Mouse (Mus musculus) C2C12 (cell line): ENCODE measurements at regions not wholly inside any gene's neighbourhood (a gene's known extent, or its start where the extent isn't known, plus 50 kb on each side); places are given as distances from the start of the nearest gene placed in this dataset.

Source experiments
- H3K27me3 ChIP-seq: one replicate; pipeline ENCODE4 v1.6.1; 2011; ENCODE audit not compliant: control insufficient read depth, insufficient read depth, insufficient read length
- H3K36me3 ChIP-seq: one replicate; pipeline ENCODE4 v1.6.1; 2011; ENCODE audit not compliant: control insufficient read depth, insufficient read depth
- H3K4me3 ChIP-seq: one replicate; pipeline ENCODE4 v1.5.1; 2011; ENCODE audit warnings: mild to moderate bottlenecking, control low read depth; ENCODE audit not compliant: poor library complexity, insufficient read depth, severe bottlenecking
- H3K79me2 ChIP-seq: one replicate; pipeline ENCODE4 v1.6.1; 2011; ENCODE audit not compliant: control insufficient read depth, insufficient read depth
- H3K79me3 ChIP-seq: one replicate; pipeline ENCODE4 v1.6.1; 2011; ENCODE audit warnings: low read depth, control low read depth
- H3ac ChIP-seq: one replicate; pipeline ENCODE3; 2011; ENCODE audit warnings: low read depth; ENCODE audit not compliant: control insufficient read depth, insufficient read length
- CEBPB ChIP-seq: IDR thresholded peaks from one replicate; pipeline ENCODE4 v1.6.1; 2011; ENCODE audit warnings: low read depth, mild to moderate bottlenecking, control low read depth, moderate library complexity
- CTCF ChIP-seq: IDR thresholded peaks from one replicate; pipeline ENCODE4 v1.5.1; 2011; ENCODE audit not compliant: control insufficient read depth, insufficient read depth, insufficient read length
- FOSL1 ChIP-seq: IDR thresholded peaks from one replicate; pipeline ENCODE4 v1.8.0; 2011; ENCODE audit warnings: mild to moderate bottlenecking, low read length; ENCODE audit not compliant: poor library complexity, insufficient read depth, severe bottlenecking
- MAX ChIP-seq: IDR thresholded peaks from one replicate; pipeline ENCODE4 v1.6.1; 2011; ENCODE audit warnings: mild to moderate bottlenecking, control low read depth
- MYOD1 ChIP-seq: IDR thresholded peaks from one replicate; pipeline ENCODE4 v1.6.1; 2011; ENCODE audit warnings: low read depth; ENCODE audit not compliant: control insufficient read depth, insufficient read length
- MYOG ChIP-seq: IDR thresholded peaks from one replicate; pipeline ENCODE4 v1.6.1; 2011; ENCODE audit not compliant: control insufficient read depth, insufficient read length; ENCODE audit errors: extremely low read depth
- USF1 ChIP-seq: IDR thresholded peaks from one replicate; pipeline ENCODE4 v1.6.1; 2011; ENCODE audit warnings: low read depth, mild to moderate bottlenecking, control low read depth, moderate library complexity

- Histone ChIP-seq H3K27me3 (no peaks in the 10 kb centered on the region), H3K79me2 (no peaks in the 10 kb centered on the region), H3K4me3 (no peak overlapping the region), H3ac (no peak overlapping the region), H3K79me3 (no peaks in the 10 kb centered on the region), H3K36me3 (no peaks in the 10 kb centered on the region)
- no peak for TF ChIP-seq CEBPB
- no peak for TF ChIP-seq CTCF
- TF ChIP-seq MAX, result no peak
- TF ChIP-seq MYOD1, result no peak
- TF ChIP-seq FOSL1, result no peak
- TF ChIP-seq USF1, result no peak
- TF ChIP-seq MYOG, result no peak
These were observed 1299.3 kb downstream of the Zfp704 start for GRCm38 (mm10) chr3:8310379-8311128.

DNA sequence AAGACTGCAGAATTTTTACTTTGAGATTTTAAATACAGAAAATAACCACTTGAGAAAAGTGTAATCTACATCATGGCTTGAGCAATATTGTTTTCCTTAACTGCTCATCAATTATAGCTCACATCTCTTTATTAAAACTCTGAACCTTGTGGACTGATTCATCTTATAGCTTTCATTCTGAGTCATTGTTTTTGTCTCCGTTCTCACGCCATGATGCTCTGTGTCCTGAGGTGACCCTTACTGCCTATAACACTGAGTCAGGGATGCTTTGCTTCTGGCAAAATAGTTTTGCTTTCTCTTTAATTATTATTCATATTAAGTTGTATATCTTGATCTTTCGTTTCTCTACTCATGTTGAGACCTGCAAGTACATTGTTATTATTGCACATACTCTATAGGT, 1302.6 kb downstream of the Zfp704 start:
- no peaks in the 10 kb centered on the region for H3K79me2 ChIP-seq
- H3ac ChIP-seq, result no peak overlapping the region
- no peak overlapping the region for H3K4me3 ChIP-seq
- H3K79me3 ChIP-seq, result no peaks in the 10 kb centered on the region
- H3K36me3 ChIP-seq, result no peaks in the 10 kb centered on the region
- TF ChIP-seq USF1 (no peak), CEBPB (peak; percentile 17), MAX (no peak), MYOG (no peak)
- no peaks in the 10 kb centered on the region for H3K27me3 ChIP-seq

- Histone ChIP-seq H3K4me3 (no peak overlapping the region), H3K79me3 (no peaks in the 10 kb centered on the region), H3K79me2 (no peaks in the 10 kb centered on the region), H3K36me3 (no peaks in the 10 kb centered on the region), H3ac (no peak overlapping the region), H3K27me3 (no peaks in the 10 kb centered on the region)
- TF ChIP-seq CEBPB (no peak), MYOG (no peak), USF1 (no peak)
These were observed 1305.1 kb downstream of the Zfp704 start for GRCm38 (mm10) chr3:8304784-8305183.

DNA sequence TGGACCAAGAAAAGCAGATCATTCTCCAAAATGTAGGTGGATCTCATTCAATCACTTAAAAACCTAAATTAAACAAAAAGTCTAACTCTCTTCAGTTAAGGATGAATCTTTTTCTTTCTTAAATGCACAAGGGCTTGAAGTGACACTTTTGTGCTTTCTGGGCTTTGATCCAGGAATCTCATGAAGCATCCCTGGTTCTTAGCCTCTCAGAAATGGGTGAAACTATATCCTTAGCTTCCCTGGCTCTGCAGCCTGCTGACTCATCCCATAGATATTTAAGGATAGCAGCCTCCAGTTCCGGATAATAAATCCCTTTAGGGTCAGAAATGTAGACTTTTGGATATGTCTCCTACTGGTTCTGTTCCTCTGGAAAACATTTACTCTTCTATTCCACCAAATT, 1316.8 kb downstream of the Zfp704 start:
- no peaks in the 10 kb centered on the region for H3K36me3 ChIP-seq

DNA sequence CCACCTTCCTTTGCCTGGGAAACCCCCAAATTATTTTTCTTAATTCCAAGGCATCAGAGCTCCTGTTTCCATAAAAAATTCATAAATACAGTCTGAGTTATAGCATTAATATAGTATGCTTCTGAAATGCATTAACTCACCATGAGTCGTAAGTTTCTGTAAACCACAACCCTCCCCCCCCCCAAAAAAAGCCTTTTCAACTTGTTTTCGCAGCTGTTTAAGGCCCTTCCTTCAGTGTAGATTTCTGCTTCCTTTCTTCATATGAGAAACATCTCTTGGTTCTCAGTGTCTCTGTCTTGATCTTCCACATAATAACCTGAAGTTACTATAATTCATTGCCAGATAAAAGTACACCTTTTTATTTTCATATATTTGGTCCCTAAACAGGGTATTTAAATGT, 1320.3 kb downstream of the Zfp704 start:
- Histone ChIP-seq H3K27me3 (no peaks in the 10 kb centered on the region), H3K36me3 (no peaks in the 10 kb centered on the region)
- TF ChIP-seq MYOD1 (peak; percentile 86), CTCF (no peak)

More for the DNA sequence above, 1316.8 kb downstream of the Zfp704 start:
- Histone ChIP-seq H3ac (no peak overlapping the region), H3K27me3 (no peaks in the 10 kb centered on the region), H3K79me2 (no peaks in the 10 kb centered on the region), H3K79me3 (no peaks in the 10 kb centered on the region), H3K4me3 (no peak overlapping the region)
- TF ChIP-seq FOSL1 (no peak), MAX (no peak), MYOG (no peak), CEBPB (no peak)

GRCm38 (mm10) chr3:8288437-8288836, 1321.4 kb downstream of the Zfp704 start:
- Histone ChIP-seq H3K36me3 (no peaks in the 10 kb centered on the region), H3ac (no peak overlapping the region), H3K79me3 (no peaks in the 10 kb centered on the region), H3K79me2 (no peaks in the 10 kb centered on the region), H3K27me3 (no peaks in the 10 kb centered on the region), H3K4me3 (no peak overlapping the region)
- TF ChIP-seq CTCF (no peak), MAX (no peak), MYOD1 (no peak), MYOG (no peak)

More for the DNA sequence above, 1320.3 kb downstream of the Zfp704 start:
- Histone ChIP-seq H3K79me2 (no peaks in the 10 kb centered on the region), H3ac (no peak overlapping the region), H3K79me3 (no peaks in the 10 kb centered on the region), H3K4me3 (no peak overlapping the region)
